Mouse (Mus musculus): ENCODE results near the gene Anks1b. TPM values are rescaled to one million over a fixed set of nuclear protein-coding genes. Genes with fewer than 3 reads are reported as not detected.

Gene Anks1b
- total RNA-seq, 2 experiments from 2014 or later: 0.29 to 0.78 TPM

- peak; percentile 26 for DNase-seq
- intact Hi-C loops (cut with DNase I; ENCODE audit: low total_unique reads): no loop called here
Measured at GRCm38 (mm10) chr10:90953103-90953709, 1079.9 kb downstream of the Anks1b start.

DNA sequence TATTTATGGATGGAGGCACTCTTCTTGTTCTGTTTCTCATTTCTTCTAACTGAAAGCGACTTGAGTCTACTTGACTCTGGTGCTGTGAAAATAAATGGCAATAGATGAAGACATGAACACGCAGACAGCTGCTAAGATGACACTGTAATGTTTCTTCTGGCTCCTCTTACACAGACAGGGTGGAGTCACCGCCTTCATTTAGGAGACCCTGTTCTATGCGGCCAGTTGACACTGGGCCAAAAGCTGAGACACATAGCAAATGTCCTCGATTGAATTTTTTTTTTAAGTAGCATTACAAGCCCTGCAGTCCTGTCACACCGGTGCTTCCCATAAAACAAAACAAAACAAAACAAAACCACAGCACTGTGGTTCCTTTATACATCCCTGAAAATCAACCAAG lies 1080.5 kb downstream of the Anks1b start:
- intact Hi-C loops (cut with DNase I; ENCODE audit: low total_unique reads): no loop called here
- DNase-seq: no peak

- intact Hi-C loops (cut with DNase I; ENCODE audit: low total_unique reads): no loop called here
- DNase-seq: no peak
Measured at GRCm38 (mm10) chr10:90960374-90960773, 1087.1 kb downstream of the Anks1b start.

- intact Hi-C loops (cut with DNase I; ENCODE audit: low total_unique reads): no loop called here
- no peak for DNase-seq
Measured at GRCm38 (mm10) chr10:90964511-90964910, 1091.2 kb downstream of the Anks1b start.

DNA sequence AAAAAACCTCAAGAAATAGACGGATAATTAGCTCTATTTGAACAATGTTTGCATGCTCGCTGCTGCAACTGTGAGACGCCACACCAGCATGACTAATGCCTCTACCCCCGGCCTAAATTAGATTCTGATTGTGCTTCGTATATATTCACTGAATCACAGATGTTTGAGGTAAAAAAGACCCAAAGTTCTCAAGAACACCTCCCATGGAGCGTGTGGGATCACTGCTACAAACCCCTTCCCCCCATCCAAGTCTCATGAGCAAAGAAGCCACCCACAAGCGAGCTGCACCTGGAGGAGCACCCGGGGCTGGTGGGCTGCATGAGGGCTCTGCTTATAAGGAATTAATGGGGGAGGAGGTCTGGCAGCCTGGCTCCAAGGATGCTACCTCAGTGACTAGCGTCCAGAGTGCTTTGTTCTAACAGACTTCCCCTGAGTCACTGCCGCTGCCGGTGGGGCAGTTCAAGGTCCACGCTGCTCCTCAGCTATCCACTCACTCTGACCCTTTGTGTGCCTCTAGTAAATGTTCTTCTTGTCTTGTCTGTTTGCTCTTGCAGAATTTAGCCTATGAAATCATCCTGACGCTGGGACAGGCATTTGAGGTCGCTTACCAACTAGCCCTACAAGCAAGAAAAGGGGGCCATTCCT lies 1092.5 kb downstream of the Anks1b start:
- no peak for DNase-seq
- intact Hi-C loops (cut with DNase I; ENCODE audit: low total_unique reads): no loop called here

GRCm38 (mm10) chr10:90966821-90967220 lies 1093.5 kb downstream of the Anks1b start:
- intact Hi-C loops (cut with DNase I; ENCODE audit: low total_unique reads): no loop called here
- DNase-seq: no peak

GRCm38 (mm10) chr10:90968247-90968646 lies 1094.9 kb downstream of the Anks1b start:
- intact Hi-C loops (cut with DNase I; ENCODE audit: low total_unique reads): no loop called here

GRCm38 (mm10) chr10:90969355-90970174 lies 1096.3 kb downstream of the Anks1b start:
- peak; percentile 36 for DNase-seq
- intact Hi-C loops (cut with DNase I; ENCODE audit: low total_unique reads): no loop called here

More at GRCm38 (mm10) chr10:90968247-90968646, 1094.9 kb downstream of the Anks1b start:
- no peak for DNase-seq

- intact Hi-C loops (cut with DNase I; ENCODE audit: low total_unique reads): no loop called here
- DNase-seq: no peak
Measured at GRCm38 (mm10) chr10:90970560-90970959, 1097.3 kb downstream of the Anks1b start.

DNA sequence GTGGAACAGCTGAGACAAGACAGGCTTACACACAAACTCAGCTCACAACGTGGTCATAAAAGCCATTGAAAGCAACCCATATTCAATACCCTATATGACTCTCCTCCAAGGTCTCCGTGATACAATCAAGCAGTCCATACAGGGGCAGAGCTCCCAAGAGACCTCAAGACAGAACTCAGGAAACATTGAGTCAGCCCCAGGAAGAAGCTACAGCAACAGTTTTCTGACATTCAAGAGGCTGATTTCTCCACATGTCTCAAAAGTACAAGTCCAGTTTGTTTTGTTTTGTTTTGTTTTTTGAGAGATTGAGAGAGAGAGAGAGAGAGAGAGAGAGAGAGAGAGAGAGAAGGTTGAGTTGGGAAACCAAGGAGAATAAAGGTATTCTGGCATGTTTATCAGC lies 1100.8 kb downstream of the Anks1b start:
- no peak for DNase-seq
- intact Hi-C loops (cut with DNase I; ENCODE audit: low total_unique reads): no loop called here

GRCm38 (mm10) chr10:90974491-90974890 lies 1101.2 kb downstream of the Anks1b start:
- intact Hi-C loops (cut with DNase I; ENCODE audit: low total_unique reads): no loop called here
- no peak for DNase-seq

GRCm38 (mm10) chr10:90981811-90982210 lies 1108.5 kb downstream of the Anks1b start:
- intact Hi-C loops (cut with DNase I; ENCODE audit: low total_unique reads): no loop called here
- no peak for DNase-seq

DNA sequence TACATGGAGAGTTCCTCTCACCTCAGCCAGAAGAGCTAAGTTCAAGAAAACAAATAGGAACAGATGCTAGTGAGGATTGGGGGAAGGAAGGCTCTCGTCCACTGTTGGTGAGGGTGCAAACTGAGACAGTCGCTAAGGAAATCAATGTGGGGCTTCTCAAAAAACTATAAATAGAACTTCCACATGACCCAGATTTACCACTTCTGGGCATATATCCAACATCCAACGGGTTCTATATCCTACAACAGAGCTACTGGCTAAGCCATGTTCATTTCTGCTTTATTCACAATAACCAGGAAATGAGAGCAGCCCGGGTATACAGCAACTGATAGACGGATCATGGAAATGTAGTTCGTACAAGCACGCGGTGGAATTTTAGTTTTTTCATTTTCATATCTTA lies 1109.7 kb downstream of the Anks1b start:
- no peak for DNase-seq
- intact Hi-C loops (cut with DNase I; ENCODE audit: low total_unique reads): no loop called here

DNA sequence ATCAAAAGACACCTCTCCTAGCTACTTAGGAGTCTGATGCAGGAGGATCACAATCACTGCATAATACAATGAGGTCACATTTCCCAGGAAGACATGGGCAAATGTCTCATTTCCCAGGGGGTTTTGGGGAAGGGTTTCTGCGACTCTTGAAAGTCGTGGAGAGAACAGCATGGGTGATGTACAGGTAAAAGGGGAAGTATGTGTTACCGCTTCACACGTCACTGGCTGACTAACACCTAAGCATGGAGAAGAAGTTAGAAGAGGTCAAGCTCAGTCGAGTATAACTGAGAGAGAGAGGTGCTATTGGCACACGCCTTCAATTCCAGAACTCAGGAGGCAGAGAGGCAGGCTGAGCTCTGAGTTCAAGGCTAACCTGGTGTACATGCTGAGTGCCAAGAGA lies 1117.0 kb downstream of the Anks1b start:
- no peak for DNase-seq
- intact Hi-C loops (cut with DNase I; ENCODE audit: low total_unique reads): no loop called here

DNA sequence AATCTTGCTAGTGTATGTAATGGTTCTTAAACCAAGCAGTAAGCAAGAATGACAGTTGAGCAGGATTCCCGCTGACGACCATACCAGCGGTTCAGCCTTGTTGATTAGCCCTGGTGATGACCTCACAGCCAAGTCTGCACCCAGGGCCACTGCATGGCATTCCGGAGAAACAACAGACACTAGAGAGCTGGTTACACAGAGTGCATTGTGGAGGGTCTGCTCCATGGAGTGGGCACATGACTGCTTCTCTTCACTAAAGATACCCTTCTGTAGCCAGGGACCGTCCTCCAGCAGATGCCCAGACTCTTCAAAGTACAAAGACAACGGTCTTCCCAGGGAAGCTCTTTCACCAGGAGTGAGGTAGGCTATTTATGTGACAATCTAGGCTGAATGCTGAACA lies 1118.9 kb downstream of the Anks1b start:
- intact Hi-C loops (cut with DNase I; ENCODE audit: low total_unique reads): no loop called here
- DNase-seq: no peak

DNA sequence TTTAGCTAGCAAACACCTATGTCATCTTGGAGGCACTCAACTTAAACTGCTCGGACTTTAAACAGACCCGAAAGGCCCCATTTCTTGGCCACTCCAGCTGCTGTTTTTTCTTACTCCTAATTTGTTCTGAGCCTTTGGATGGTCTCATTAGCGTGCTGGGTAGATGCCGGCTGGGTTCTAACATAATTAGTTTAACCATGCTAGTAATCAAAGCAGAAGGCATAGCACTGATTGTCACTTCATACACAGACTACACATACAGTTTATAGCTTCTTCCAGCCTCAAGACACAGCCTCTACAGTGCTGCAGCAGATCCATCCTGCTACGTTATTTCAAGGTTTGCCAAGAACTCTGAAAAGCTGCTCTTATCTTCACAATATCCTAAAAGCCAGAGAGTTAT lies 1120.6 kb downstream of the Anks1b start:
- intact Hi-C loops (cut with DNase I; ENCODE audit: low total_unique reads): no loop called here
- DNase-seq: no peak

GRCm38 (mm10) chr10:90999899-91000298 lies 1126.6 kb downstream of the Anks1b start:
- no peak for DNase-seq
- intact Hi-C loops (cut with DNase I; ENCODE audit: low total_unique reads): no loop called here

DNA sequence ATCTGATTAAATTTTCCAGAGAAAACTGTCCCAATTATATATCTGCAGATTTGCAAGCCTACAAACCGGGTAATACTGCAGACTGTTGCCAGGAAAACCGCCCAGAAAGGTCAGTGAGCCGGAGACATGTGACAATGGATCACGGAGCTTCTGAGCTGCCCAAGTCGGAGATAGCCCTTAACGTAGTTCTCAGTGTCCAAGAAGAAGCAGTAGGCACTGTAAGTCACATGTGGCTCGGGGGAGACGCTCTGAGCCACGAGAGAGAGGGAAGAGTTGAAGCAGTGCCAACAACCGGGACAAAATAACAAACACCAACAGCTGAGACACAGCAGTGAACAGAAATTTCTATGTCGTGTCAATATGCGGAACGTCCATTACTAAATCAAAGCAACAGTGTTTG lies 1128.1 kb downstream of the Anks1b start:
- intact Hi-C loops (cut with DNase I; ENCODE audit: low total_unique reads): no loop called here
- no peak for DNase-seq

DNA sequence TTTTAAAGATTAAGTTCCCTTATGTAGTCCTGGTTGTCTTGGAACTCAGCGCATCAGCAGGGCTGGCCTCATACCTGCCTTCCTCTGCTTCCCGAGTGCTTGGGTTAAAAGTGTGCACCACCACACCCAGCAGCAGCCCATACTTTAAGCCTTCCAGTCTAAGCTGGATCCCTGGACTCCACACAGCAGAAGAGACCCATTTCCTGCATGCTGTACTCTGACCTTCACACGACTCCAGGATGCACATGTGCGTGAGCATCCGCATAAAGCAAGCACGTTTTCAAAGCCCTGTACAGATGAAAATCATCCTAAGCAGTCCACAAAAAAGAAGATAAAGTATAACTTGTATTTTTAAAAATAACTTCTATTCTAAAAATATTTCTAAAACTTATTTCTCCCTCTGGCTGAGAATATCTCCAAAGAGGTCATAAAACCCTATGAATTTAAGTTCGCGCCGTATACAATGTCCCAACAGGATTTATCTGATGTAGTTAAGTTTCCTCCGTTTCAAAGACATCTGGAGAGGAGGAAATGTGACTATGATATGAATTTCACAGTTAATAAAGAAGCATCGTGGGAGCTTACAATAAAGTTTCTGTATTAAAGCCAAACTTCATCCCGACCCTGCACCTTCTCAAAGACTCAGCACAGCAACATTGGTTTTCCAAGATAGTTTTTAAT lies 1132.7 kb downstream of the Anks1b start:
- intact Hi-C loops (cut with DNase I; ENCODE audit: low total_unique reads): no loop called here
- no peak for DNase-seq
